Mouse (Mus musculus): ENCODE results near the gene Zmym3. TPM values are rescaled to one million over a fixed set of nuclear protein-coding genes. Genes with fewer than 3 reads are reported as not detected.

The Zmym3 gene
- total and polyA plus RNA-seq, 3 experiments: 20.7 to 42.9 TPM; not detected in 1

- H3K36me3 ChIP-seq (ENCODE audit: control insufficient read depth in 1 of 2, insufficient read depth in 2 of 2, low read length in 2 of 2): peaks cover 0 to 2% of the 10 kb centered on the region in 2 experiments; a peak in 2 of 4 replicates
- no peak overlapping the region for H3K27ac ChIP-seq (ENCODE audit: control insufficient read depth, low read depth, low read length)
- peaks cover 5% of the 10 kb centered on the region for H3K79me2 ChIP-seq (ENCODE audit: control insufficient read depth, insufficient read depth, low read length, poor library complexity)
- DNase-seq (ENCODE audit: low read depth, low spot score): peak; percentile 21
- TF ChIP-seq RCOR1 (IDR thresholded peaks at IDR 0.05; ENCODE audit: low read depth, low read length) (peak; percentile 76; the same call in 1 of the 2 replicates), MEF2A (IDR thresholded peaks at IDR 0.05; ENCODE audit: extremely low read depth, insufficient replicate concordance, low read depth, low read length, poor library complexity, severe bottlenecking) (no peak), JUND (IDR thresholded peaks at IDR 0.05; ENCODE audit: low read depth, low read length) (no peak), UBTF (IDR thresholded peaks at IDR 0.05; ENCODE audit: borderline replicate concordance, insufficient read depth, low read depth, low read length) (no peak)
- H3K9me3 ChIP-seq (replicated peaks; ENCODE audit: insufficient read depth, low read length): no peaks in the 10 kb centered on the region
- H3K4me1 ChIP-seq (ENCODE audit: control insufficient read depth in 1 of 2, insufficient read depth in 2 of 2, low read length in 2 of 2): peaks cover 3 to 7% of the 10 kb centered on the region in 2 experiments; a peak in 3 of 4 replicates
- no peak overlapping the region for H3K9ac ChIP-seq (ENCODE audit: control insufficient read depth, low read depth, low read length, poor library complexity, severe bottlenecking)
- H3K27me3 ChIP-seq (ENCODE audit: control insufficient read depth in 1 of 2, insufficient read depth in 2 of 2, low read length in 2 of 2): no peaks in the 10 kb centered on the region
- H3K4me3 ChIP-seq (ENCODE audit: control insufficient read depth in 1 of 2, insufficient read depth in 1 of 2, low read depth in 2 of 2, low read length in 2 of 2): no peak overlapping the region
Measured at GRCm38 (mm10) chrX:101423462-101423861, 2.8 kb upstream of the Zmym3 start.

GRCm38 (mm10) chrX:101419725-101420699 lies 637 bp downstream of the Zmym3 start:
- DNase-seq (ENCODE audit: low read depth, low spot score): peak; percentile 88
- Histone ChIP-seq H3K4me3 (ENCODE audit: control insufficient read depth in 1 of 2, insufficient read depth in 1 of 2, low read depth in 2 of 2, low read length in 2 of 2) (peak overlapping the region; percentile 79 to 84), H3K9me3 (replicated peaks; ENCODE audit: insufficient read depth, low read length) (no peaks in the 10 kb centered on the region), H3K27me3 (ENCODE audit: control insufficient read depth in 1 of 2, insufficient read depth in 2 of 2, low read length in 2 of 2) (no peaks in the 10 kb centered on the region), H3K27ac (ENCODE audit: control insufficient read depth, low read depth, low read length) (peak overlapping the region; percentile 45), H3K79me2 (ENCODE audit: control insufficient read depth, insufficient read depth, low read length, poor library complexity) (peaks cover 7% of the 10 kb centered on the region), H3K4me1 (ENCODE audit: control insufficient read depth in 1 of 2, insufficient read depth in 2 of 2, low read length in 2 of 2) (peaks cover 3 to 5% of the 10 kb centered on the region in 2 experiments; a peak in 2 of 4 replicates), H3K9ac (ENCODE audit: control insufficient read depth, low read depth, low read length, poor library complexity, severe bottlenecking) (peak overlapping the region; percentile 84), H3K36me3 (ENCODE audit: control insufficient read depth in 1 of 2, insufficient read depth in 2 of 2, low read length in 2 of 2) (peaks cover 0 to 2% of the 10 kb centered on the region in 2 experiments; a peak in 1 of 4 replicates)
- TF ChIP-seq RCOR1 (IDR thresholded peaks at IDR 0.05; ENCODE audit: low read depth, low read length) (no peak), CHD1 (IDR thresholded peaks at IDR 0.05; ENCODE audit: low read depth, low read length) (no peak), TAL1 (IDR thresholded peaks at IDR 0.05; ENCODE audit: low read length) (no peak), POLR2AphosphoS2 (IDR thresholded peaks at IDR 0.05; ENCODE audit: low read length) (no peak), ZNF384 (IDR thresholded peaks at IDR 0.05; ENCODE audit: low read depth, low read length) (no peak), CHD2 (IDR thresholded peaks at IDR 0.05; ENCODE audit: low read length) (peak; percentile 92), MAZ (IDR thresholded peaks at IDR 0.05; ENCODE audit: low read depth, low read length) (peak; percentile 63; the same call in 1 of the 2 replicates), USF2 (IDR thresholded peaks at IDR 0.05; ENCODE audit: borderline replicate concordance in 1 of 2, insufficient read depth in 1 of 2, low read depth in 1 of 2, low read length in 2 of 2) (no peak), NRF1 (IDR thresholded peaks at IDR 0.05; ENCODE audit: insufficient read depth, low read depth, low read length, poor library complexity, severe bottlenecking) (no peak), POLR2A (IDR thresholded peaks at IDR 0.05; ENCODE audit: control insufficient read depth in 1 of 2, insufficient read depth in 1 of 2, low read depth in 1 of 2, low read length in 2 of 2, poor library complexity in 1 of 2) (peak in 1 of 2 experiments; percentile 48; a peak in 2 of 4 replicates), ZMIZ1 (IDR thresholded peaks at IDR 0.05; ENCODE audit: low read depth, low read length) (no peak), ZC3H11A (IDR thresholded peaks at IDR 0.05; ENCODE audit: low read depth, low read length) (no peak), MXI1 (IDR thresholded peaks at IDR 0.05; ENCODE audit: low read depth, low read length) (peak; percentile 16; the same call in 1 of the 2 replicates), MYC (IDR thresholded peaks at IDR 0.05; ENCODE audit: low read depth, low read length) (no peak), MAX (IDR thresholded peaks at IDR 0.05; ENCODE audit: low read length) (no peak), TBP (IDR thresholded peaks at IDR 0.05; ENCODE audit: low read depth, low read length) (no peak), USF1 (IDR thresholded peaks at IDR 0.05; ENCODE audit: low read depth, low read length) (no peak), MYB (IDR thresholded peaks at IDR 0.05; ENCODE audit: low read depth, low read length) (no peak), HCFC1 (IDR thresholded peaks at IDR 0.05; ENCODE audit: low read depth, low read length) (peak; percentile 80), EP300 (IDR thresholded peaks at IDR 0.05; ENCODE audit: low read depth in 1 of 2, low read length in 2 of 2) (no peak), E2F4 (IDR thresholded peaks at IDR 0.05; ENCODE audit: borderline replicate concordance, low read depth, low read length) (no peak), SIN3A (IDR thresholded peaks at IDR 0.05; ENCODE audit: low read length) (peak; percentile 87), POLR2AphosphoS5 (IDR thresholded peaks at IDR 0.05; ENCODE audit: borderline replicate concordance, low read depth, low read length) (no peak), MAFK (IDR thresholded peaks at IDR 0.05; ENCODE audit: borderline replicate concordance, low read depth, low read length) (no peak), GABPA (IDR thresholded peaks at IDR 0.05; ENCODE audit: low read depth, low read length) (no peak)
